Mouse (Mus musculus): ENCODE measurements around the gene Cyp11a1. TPM values are rescaled to one million over a fixed set of nuclear protein-coding genes. Genes with fewer than 3 reads are reported as not detected.
A peak's percentile ranks its signal among the peaks of the same experiment; 100 is the strongest.

The Cyp11a1 gene
- total and polyA plus RNA-seq, 3 experiments = not detected

DNA sequence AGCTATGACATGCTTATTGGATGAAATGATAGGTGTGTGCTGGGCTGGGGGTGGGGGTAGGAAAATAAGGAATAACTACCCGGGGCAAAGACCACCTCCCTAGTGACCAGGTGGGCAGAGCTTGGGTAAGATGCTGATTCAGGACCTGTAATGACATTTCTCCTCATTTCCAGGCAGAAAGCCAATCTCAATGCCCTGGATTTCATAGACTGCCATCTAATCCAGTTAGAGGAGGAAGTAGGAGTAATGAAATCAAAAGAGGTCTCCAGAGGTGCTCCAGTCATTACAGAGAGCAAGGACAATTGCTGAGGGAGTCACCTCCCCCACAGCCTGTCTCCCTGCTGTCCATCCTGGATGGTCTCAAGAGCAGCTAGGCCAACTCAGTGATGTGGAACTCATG, 53.7 kb downstream of the Cyp11a1 start:
- Histone ChIP-seq H3K27me3 (ENCODE audit: control insufficient read depth in 1 of 2, insufficient read depth in 2 of 2, low read length in 2 of 2) (peaks cover 0 to 2% of the 10 kb centered on the region in 2 experiments; a peak in 1 of 4 replicates), H3K4me1 (ENCODE audit: control insufficient read depth in 1 of 2, insufficient read depth in 2 of 2, low read length in 2 of 2) (peaks cover 0 to 19% of the 10 kb centered on the region in 2 experiments; a peak in 2 of 4 replicates), H3K9me3 (replicated peaks; ENCODE audit: insufficient read depth, low read length) (no peaks in the 10 kb centered on the region), H3K27ac (ENCODE audit: control insufficient read depth, low read depth, low read length) (no peak overlapping the region), H3K36me3 (ENCODE audit: control insufficient read depth in 1 of 2, insufficient read depth in 2 of 2, low read length in 2 of 2) (no peaks in the 10 kb centered on the region), H3K9ac (ENCODE audit: control insufficient read depth, low read depth, low read length, poor library complexity, severe bottlenecking) (no peak overlapping the region), H3K79me2 (ENCODE audit: control insufficient read depth, insufficient read depth, low read length, poor library complexity) (no peaks in the 10 kb centered on the region), H3K4me3 (ENCODE audit: control insufficient read depth in 1 of 2, insufficient read depth in 1 of 2, low read depth in 2 of 2, low read length in 2 of 2) (no peak overlapping the region)
- TF ChIP-seq MAX (IDR thresholded peaks at IDR 0.05; ENCODE audit: low read length) (no peak), ZKSCAN1 (IDR thresholded peaks at IDR 0.05; ENCODE audit: low read depth, low read length) (no peak), KAT2A (conservative IDR thresholded peaks at IDR 0.05; ENCODE audit: low read depth, low read length) (no peak), TAL1 (IDR thresholded peaks at IDR 0.05; ENCODE audit: low read length) (no peak), SIN3A (IDR thresholded peaks at IDR 0.05; ENCODE audit: low read length) (no peak), USF2 (IDR thresholded peaks at IDR 0.05; ENCODE audit: borderline replicate concordance in 1 of 2, insufficient read depth in 1 of 2, low read depth in 1 of 2, low read length in 2 of 2) (no peak), E2F4 (IDR thresholded peaks at IDR 0.05; ENCODE audit: borderline replicate concordance, low read depth, low read length) (no peak), MAFK (IDR thresholded peaks at IDR 0.05; ENCODE audit: borderline replicate concordance, low read depth, low read length) (no peak), POLR2AphosphoS2 (IDR thresholded peaks at IDR 0.05; ENCODE audit: low read length) (no peak), MXI1 (IDR thresholded peaks at IDR 0.05; ENCODE audit: low read depth, low read length) (no peak)
- no peak for DNase-seq (ENCODE audit: low read depth, low spot score)

DNA sequence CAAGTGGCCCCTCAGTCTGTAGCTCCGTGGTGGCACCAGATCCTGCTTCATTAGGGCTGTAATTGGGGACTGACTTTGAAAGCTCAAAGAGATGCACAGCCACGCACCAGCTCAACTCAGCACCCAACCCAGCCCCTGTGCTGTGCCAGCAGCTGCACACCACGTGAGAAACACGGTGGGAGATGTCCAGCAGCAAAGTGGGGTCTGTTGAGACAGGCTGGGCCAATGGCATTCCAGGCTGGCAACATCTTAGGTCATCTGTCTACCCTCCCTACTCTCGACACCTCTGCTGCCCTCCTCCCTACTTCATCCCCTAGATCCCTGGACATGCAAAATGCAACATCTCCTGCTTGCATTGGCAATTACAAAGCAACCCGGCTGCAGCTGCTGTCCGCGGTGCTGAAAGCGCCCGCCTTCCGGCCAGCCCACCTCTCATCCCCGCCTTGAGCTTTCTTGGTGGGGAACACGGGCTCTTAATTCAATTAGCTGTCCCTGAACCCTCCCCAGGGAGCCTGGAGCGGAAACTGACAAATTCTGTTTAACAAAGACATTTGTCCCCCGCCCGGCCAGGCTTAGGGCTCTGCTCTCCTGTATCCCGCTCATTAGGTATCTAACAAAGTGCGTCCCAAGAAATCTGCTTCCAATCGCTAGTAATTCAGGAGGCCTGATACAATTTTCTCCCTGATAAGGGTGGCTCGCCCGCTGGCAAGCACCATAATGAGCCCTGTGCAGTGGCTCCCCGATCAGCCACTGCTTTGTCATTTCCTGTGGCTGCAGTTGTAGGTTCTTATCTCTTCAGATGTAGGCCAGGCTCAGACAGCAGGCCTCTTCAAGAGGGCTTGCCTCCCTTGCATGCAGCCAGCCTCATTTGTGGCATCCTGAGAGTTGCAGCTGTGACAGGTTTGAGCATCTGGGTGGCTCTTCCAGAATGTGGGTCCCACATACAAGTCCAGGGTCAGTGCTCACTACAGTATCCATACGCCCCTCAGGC, 54.8 kb downstream of the Cyp11a1 start:
- Histone ChIP-seq H3K4me3 (ENCODE audit: control insufficient read depth in 1 of 2, insufficient read depth in 1 of 2, low read depth in 2 of 2, low read length in 2 of 2) (no peak overlapping the region), H3K9ac (ENCODE audit: control insufficient read depth, low read depth, low read length, poor library complexity, severe bottlenecking) (no peak overlapping the region), H3K79me2 (ENCODE audit: control insufficient read depth, insufficient read depth, low read length, poor library complexity) (no peaks in the 10 kb centered on the region), H3K27ac (ENCODE audit: control insufficient read depth, low read depth, low read length) (no peak overlapping the region), H3K36me3 (ENCODE audit: control insufficient read depth in 1 of 2, insufficient read depth in 2 of 2, low read length in 2 of 2) (no peaks in the 10 kb centered on the region), H3K27me3 (ENCODE audit: control insufficient read depth in 1 of 2, insufficient read depth in 2 of 2, low read length in 2 of 2) (no peaks in the 10 kb centered on the region; a peak in 1 of 4 replicates), H3K4me1 (ENCODE audit: control insufficient read depth in 1 of 2, insufficient read depth in 2 of 2, low read length in 2 of 2) (peaks cover 0 to 19% of the 10 kb centered on the region in 2 experiments; a peak in 2 of 4 replicates), H3K9me3 (replicated peaks; ENCODE audit: insufficient read depth, low read length) (no peaks in the 10 kb centered on the region)
- TF ChIP-seq GABPA (IDR thresholded peaks at IDR 0.05; ENCODE audit: low read depth, low read length) (no peak), TCF12 (IDR thresholded peaks at IDR 0.05; ENCODE audit: low read depth, low read length) (no peak), MAZ (IDR thresholded peaks at IDR 0.05; ENCODE audit: low read depth, low read length) (no peak), MEF2A (IDR thresholded peaks at IDR 0.05; ENCODE audit: extremely low read depth, insufficient replicate concordance, low read depth, low read length, poor library complexity, severe bottlenecking) (no peak), SIN3A (IDR thresholded peaks at IDR 0.05; ENCODE audit: low read length) (no peak)
- peak; percentile 66 for DNase-seq (ENCODE audit: low read depth, low spot score)

All from MEL (cell line).